Mouse (Mus musculus) G1E (cell line): ENCODE measurements around the gene Btaf1. TPM values are rescaled to one million over a fixed set of nuclear protein-coding genes. Genes with fewer than 3 reads are reported as not detected.

Experiments
- ATAC-seq: 2 replicates; pipeline ENCODE4 v1.8.0; 2016; ENCODE audit warnings: mild to moderate bottlenecking; ENCODE audit not compliant: insufficient number of reproducible peaks, poor library complexity, low FRiP score, severe bottlenecking; ENCODE audit errors: extremely low read depth
- DNase-seq: peaks from one replicate; pipeline ENCODE4 v3.0.0; 2012; ENCODE audit warnings: low spot score
- H3K27me3 ChIP-seq: 2 replicates; pipeline ENCODE4 v1.6.1; 2012; ENCODE audit warnings: mild to moderate bottlenecking, low read length, inconsistent platforms; ENCODE audit not compliant: insufficient read depth
- H3K36me3 ChIP-seq: replicated peaks from 2 replicates; pipeline ENCODE3; 2012; ENCODE audit warnings: mild to moderate bottlenecking, inconsistent platforms
- H3K4me1 ChIP-seq: 2 replicates; pipeline ENCODE4 v1.6.1; 2012; ENCODE audit warnings: low read depth, low read length, inconsistent platforms, mixed read lengths; ENCODE audit not compliant: insufficient read depth
- H3K4me3 ChIP-seq: 2 replicates; pipeline ENCODE4 v1.5.1; 2012; ENCODE audit warnings: low read depth, mild to moderate bottlenecking, inconsistent platforms, low read length, moderate library complexity, mixed read lengths
- H3K9me3 ChIP-seq: replicated peaks from 2 replicates; pipeline ENCODE4 v1.6.1; 2012; ENCODE audit warnings: inconsistent platforms
- CTCF ChIP-seq: IDR thresholded peaks from 2 replicates; pipeline ENCODE4 v1.5.1; 2012; ENCODE audit warnings: low read depth, low read length, inconsistent platforms, mixed read lengths
- GATA1 ChIP-seq: IDR thresholded peaks from 2 replicates; pipeline ENCODE4 v1.6.1; 2012; ENCODE audit warnings: borderline replicate concordance, low read length, inconsistent platforms, mixed read lengths
- GATA2 ChIP-seq: IDR thresholded peaks from 2 replicates; pipeline ENCODE4 v1.6.1; 2012; ENCODE audit warnings: low read depth, low read length, inconsistent platforms, borderline replicate concordance
- POLR2AphosphoS5 ChIP-seq: IDR thresholded peaks from 2 replicates; pipeline ENCODE4 v1.6.1; 2012; ENCODE audit warnings: low read depth, low read length, inconsistent platforms; ENCODE audit not compliant: insufficient replicate concordance
- TAL1 ChIP-seq: conservative IDR thresholded peaks from 2 replicates; pipeline ENCODE4 v1.6.1; 2012; ENCODE audit warnings: low read depth, low read length, inconsistent platforms, mixed read lengths
- polyA plus RNA-seq: library from polyadenylated mRNA; stranded (reverse); fragments of >175 nt; gene quantifications from 2 replicates; pipeline ENCODE4 v1.2.3, GENCODE M21; 2012
- total RNA-seq, 2 experiments: library from RNA; stranded (forward) in 1 of 2; stranded (reverse) in 1 of 2; fragments of 200-1000 nt in 1 of 2; fragments of >200 nt in 1 of 2; fragmentation: Nextera tagmentation in 1 of 2; gene quantifications; 2 replicates each; pipeline ENCODE4 v1.2.3; 2014 to 2017

Gene Btaf1
- total and polyA plus RNA-seq, 3 experiments, result 6.4 to 192 (median 161) TPM

DNA sequence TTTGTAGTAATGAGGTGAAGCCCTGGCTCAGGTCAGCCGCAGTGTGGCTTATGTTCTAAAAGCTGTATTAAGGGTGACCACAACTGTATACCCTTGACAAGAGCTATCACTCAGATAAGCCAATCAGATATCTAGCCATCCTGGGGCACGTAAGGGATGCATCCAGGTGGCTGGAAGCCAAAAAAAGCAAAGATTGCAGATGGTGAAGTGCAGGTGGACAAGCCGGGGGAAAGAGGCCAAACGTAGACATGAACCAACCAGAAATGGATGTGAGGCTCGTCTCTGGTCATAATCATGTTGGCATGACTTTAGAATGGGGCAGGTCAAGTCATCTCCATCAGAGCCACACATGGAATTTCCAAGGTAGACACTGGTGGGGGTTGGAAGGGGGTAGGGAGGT is 105.6 kb downstream of the Btaf1 start:
- H3K4me3 ChIP-seq, result no peak overlapping the region
- TF ChIP-seq TAL1, result no peak
- H3K27me3 ChIP-seq, result peaks cover 14% of the 10 kb centered on the region; the same call in 1 of the 2 replicates
- no peaks in the 10 kb centered on the region for H3K36me3 ChIP-seq
- no peak for DNase-seq
- 0 out of 2 replicates have a peak, but pooled peaks cover 2% of the 10 kb centered on the region for H3K4me1 ChIP-seq
- peaks cover 4% of the 10 kb centered on the region; the same call in 1 of the 2 replicates for H3K9me3 ChIP-seq
- no peak for ATAC-seq

DNA sequence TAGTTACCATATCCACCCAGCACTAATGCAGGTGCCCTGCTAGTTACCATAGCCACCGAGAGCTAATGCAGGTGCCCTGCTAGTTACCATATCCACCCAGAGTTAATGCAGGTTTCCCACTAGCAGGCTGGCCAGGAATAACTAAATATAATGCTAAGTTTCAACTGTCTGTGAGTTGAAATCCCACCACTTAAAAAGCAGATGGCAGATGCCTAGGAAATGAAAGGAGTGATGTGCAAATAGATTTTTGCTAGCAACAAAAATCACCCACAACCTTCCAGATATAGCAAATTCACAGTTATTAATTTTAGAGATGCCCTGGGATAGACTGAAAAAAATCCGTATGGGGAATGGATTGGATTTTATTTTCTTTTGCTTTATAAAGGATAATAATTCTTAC is 106.5 kb downstream of the Btaf1 start:
- peaks cover 17% of the 10 kb centered on the region for H3K27me3 ChIP-seq
- no peaks in the 10 kb centered on the region for H3K36me3 ChIP-seq
- DNase-seq (no peak), ATAC-seq (no peak)
- H3K4me3 ChIP-seq, result no peak overlapping the region
- TF ChIP-seq CTCF, result no peak
- no peak for TF ChIP-seq GATA1
- TF ChIP-seq GATA2, result no peak
- TF ChIP-seq POLR2AphosphoS5, result no peak
- no peak for TF ChIP-seq TAL1
- H3K4me1 ChIP-seq, result 0 out of 2 replicates have a peak, but pooled peaks cover 2% of the 10 kb centered on the region
- H3K9me3 ChIP-seq, result peaks cover 4% of the 10 kb centered on the region; the same call in 1 of the 2 replicates

DNA sequence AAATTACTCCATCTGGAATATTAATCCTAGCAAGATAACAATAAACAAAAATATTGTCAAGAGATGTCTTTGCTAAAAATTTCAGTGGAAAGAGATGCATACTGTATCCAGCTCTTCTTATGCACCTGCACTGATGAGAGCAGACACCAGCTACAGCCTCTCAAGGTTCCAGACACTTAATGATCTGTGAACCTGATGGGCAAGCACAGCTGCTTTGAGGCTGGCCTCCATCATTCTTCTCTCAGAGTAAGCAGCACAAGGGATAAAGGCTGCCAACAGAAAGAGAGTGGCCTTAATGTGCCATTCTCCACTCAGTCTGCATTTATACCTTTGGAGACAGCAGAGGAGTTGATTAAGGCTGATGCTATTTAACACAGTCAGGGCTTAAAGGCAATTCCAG is 115.0 kb downstream of the Btaf1 start:
- Histone ChIP-seq H3K9me3 (no peaks in the 10 kb centered on the region), H3K4me3 (no peak overlapping the region), H3K4me1 (0 out of 2 replicates have a peak, but pooled peaks cover 2% of the 10 kb centered on the region), H3K27me3 (peaks cover 7% of the 10 kb centered on the region; the same call in 1 of the 2 replicates), H3K36me3 (no peaks in the 10 kb centered on the region)
- no peak for DNase-seq
- TF ChIP-seq GATA2 (no peak), CTCF (no peak), POLR2AphosphoS5 (no peak), GATA1 (no peak), TAL1 (no peak)
- ATAC-seq, result no peak

DNA sequence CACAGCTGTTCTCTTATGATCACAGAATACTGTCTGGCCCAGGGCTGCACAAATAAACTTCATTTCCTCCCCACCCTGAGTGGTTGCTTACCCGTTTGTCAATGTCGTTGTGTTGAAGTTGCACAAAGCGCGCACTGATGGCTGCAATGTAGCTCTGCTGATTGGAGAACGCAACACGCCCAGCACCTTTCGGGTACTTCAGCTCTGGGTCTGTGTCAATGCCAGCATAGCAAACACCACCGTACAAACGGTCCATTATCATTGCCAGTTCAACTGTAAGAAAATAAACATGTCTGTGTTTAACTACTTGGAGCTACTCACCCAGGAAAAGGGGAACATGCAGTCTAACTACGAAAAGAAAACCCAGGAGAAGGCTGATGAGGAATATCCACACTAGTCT is 118.6 kb downstream of the Btaf1 start:
- Histone ChIP-seq H3K4me3 (no peak overlapping the region), H3K36me3 (no peaks in the 10 kb centered on the region), H3K9me3 (no peaks in the 10 kb centered on the region), H3K4me1 (0 out of 2 replicates have a peak, but pooled peaks cover 2% of the 10 kb centered on the region), H3K27me3 (peaks cover 4% of the 10 kb centered on the region; the same call in 1 of the 2 replicates)
- no peak for TF ChIP-seq CTCF
- TF ChIP-seq GATA2, result no peak
- TF ChIP-seq TAL1, result no peak
- no peak for TF ChIP-seq POLR2AphosphoS5
- TF ChIP-seq GATA1, result no peak
- DNase-seq (no peak), ATAC-seq (no peak)

DNA sequence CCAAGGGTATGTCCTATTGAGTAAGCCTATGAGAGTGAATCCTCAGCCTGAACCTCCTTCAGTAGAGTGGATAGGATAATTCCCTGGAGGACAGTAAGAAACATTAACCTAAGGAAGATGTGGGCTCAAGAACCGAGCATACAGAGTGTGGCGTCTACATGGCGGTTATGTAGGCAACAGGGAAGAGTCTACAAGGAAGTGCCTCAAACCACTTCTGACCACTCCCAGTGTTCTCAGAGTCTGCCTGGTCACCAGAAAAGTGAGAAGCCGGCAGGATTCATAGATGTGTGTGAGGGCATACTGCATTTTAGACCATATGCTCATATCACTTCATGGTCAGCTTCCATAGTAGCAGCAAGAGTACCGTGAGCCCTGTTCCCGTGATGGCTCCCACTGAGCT is 122.6 kb downstream of the Btaf1 start:
- peaks cover 8% of the 10 kb centered on the region for H3K27me3 ChIP-seq
- no peaks in the 10 kb centered on the region for H3K4me1 ChIP-seq
- no peaks in the 10 kb centered on the region for H3K9me3 ChIP-seq
- no peak for DNase-seq
- ATAC-seq, result no peak
- H3K4me3 ChIP-seq, result no peak overlapping the region
- TF ChIP-seq GATA2, result no peak
- TF ChIP-seq POLR2AphosphoS5, result no peak
- TF ChIP-seq CTCF, result no peak
- TF ChIP-seq GATA1, result no peak
- TF ChIP-seq TAL1, result no peak
- no peaks in the 10 kb centered on the region for H3K36me3 ChIP-seq

DNA sequence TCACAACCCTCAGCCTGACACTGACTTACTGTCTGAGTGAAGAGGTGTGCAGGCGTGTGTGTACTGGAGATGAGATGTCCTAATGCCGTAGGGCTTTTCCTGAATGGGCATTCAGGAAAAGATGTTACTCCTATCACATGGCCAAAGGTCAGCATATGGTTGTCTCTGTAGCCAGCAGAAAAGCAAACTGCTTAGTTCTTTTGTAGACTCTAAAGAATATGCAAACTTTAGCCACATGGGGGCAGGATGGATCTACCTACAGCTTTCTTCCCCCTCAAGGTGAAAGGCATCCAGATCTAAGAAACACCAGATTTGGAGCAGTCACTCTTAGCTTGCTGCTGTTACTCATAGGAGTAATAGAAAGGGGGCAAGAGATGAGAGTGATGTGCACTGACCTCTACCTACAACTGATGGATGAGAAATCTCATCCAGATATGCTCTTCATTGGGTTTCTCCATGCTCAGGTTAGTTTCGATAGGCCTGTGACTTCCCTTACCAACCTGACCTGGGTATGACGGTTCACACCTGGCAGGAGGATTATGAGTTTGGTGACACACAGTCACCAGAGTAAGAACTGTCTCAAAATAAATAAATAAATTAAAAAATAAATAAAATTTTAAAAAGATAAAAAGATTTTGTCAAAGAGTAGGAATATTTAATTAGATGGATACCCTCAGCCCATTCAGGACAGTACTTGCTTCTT is 124.9 kb downstream of the Btaf1 start:
- peaks cover 8% of the 10 kb centered on the region for H3K27me3 ChIP-seq
- no peaks in the 10 kb centered on the region for H3K36me3 ChIP-seq
- no peak overlapping the region for H3K4me3 ChIP-seq
- peak; percentile 17 for DNase-seq
- no peaks in the 10 kb centered on the region for H3K9me3 ChIP-seq
- TF ChIP-seq CTCF (peak; percentile 44), GATA1 (no peak)
- no peak for ATAC-seq
- no peaks in the 10 kb centered on the region for H3K4me1 ChIP-seq
